Mouse (Mus musculus): ENCODE results near the gene Hpca.
A peak's percentile ranks its signal among the peaks of the same experiment; 100 is the strongest.

The Hpca gene

GRCm38 (mm10) chr4:129121569-129122086, at the start of gene Hpca:
Gene Hpca, minus strand, starts transcription at chr4:129122036.
- no peak for DNase-seq

GRCm38 (mm10) chr4:129161581-129162255, 39.9 kb upstream of the Hpca start:
- DNase-seq: no peak

GRCm38 (mm10) chr4:129161076-129161475, 39.2 kb upstream of the Hpca start:
- DNase-seq: no peak

GRCm38 (mm10) chr4:129158549-129158948, 36.7 kb upstream of the Hpca start:
- DNase-seq: no peak

- DNase-seq: no peak
These were observed 35.7 kb upstream of the Hpca start for GRCm38 (mm10) chr4:129157541-129157940.

GRCm38 (mm10) chr4:129151276-129151811, 29.5 kb upstream of the Hpca start:
- no peak for DNase-seq

GRCm38 (mm10) chr4:129149321-129149720, 27.5 kb upstream of the Hpca start:
- DNase-seq: no peak

- peak; percentile 67 for DNase-seq
These were observed 25.8 kb upstream of the Hpca start for GRCm38 (mm10) chr4:129147552-129148103.

- DNase-seq: no peak
These were observed 24.6 kb upstream of the Hpca start for GRCm38 (mm10) chr4:129146392-129146791.

GRCm38 (mm10) chr4:129145943-129146342, 24.1 kb upstream of the Hpca start:
- DNase-seq: no peak

GRCm38 (mm10) chr4:129145411-129145810, 23.6 kb upstream of the Hpca start:
- no peak for DNase-seq

GRCm38 (mm10) chr4:129144401-129145367, 22.8 kb upstream of the Hpca start:
- DNase-seq: peak; percentile 88

GRCm38 (mm10) chr4:129143509-129143908, 21.7 kb upstream of the Hpca start:
- DNase-seq: no peak

GRCm38 (mm10) chr4:129142439-129143045, 20.7 kb upstream of the Hpca start:
- no peak for DNase-seq

GRCm38 (mm10) chr4:129141560-129142438, 20.0 kb upstream of the Hpca start:
- DNase-seq: no peak

- no peak for DNase-seq
These were observed 19.0 kb upstream of the Hpca start for GRCm38 (mm10) chr4:129140808-129141207.

- no peak for DNase-seq
These were observed 17.8 kb upstream of the Hpca start for GRCm38 (mm10) chr4:129139642-129140041.

- DNase-seq: no peak
These were observed 15.8 kb upstream of the Hpca start for GRCm38 (mm10) chr4:129137392-129138321.

- no peak for DNase-seq
These were observed 14.9 kb upstream of the Hpca start, which contains the start of gene Fndc5 for GRCm38 (mm10) chr4:129136579-129137391. Gene Fndc5, plus strand, starts transcription at chr4:129136999.

Data from layer of hippocampus, adult 9-11 months (tissue).